Mouse (Mus musculus) midbrain, embryonic 12.5 days (tissue): ENCODE measurements around the gene Opa1. TPM values are rescaled to one million over a fixed set of nuclear protein-coding genes. Genes with fewer than 3 reads are reported as not detected.

Experiments
- polyA plus RNA-seq: library from polyadenylated mRNA; unstranded; fragments of >200 nt; fragmentation: Nextera tagmentation; extraction: Ambion mirVana; gene quantifications from 2 replicates; pipeline ENCODE4 v1.2.1, GENCODE M21; 2016

Opa1 gene
- polyA plus RNA-seq, 1 experiment from 2014 or later = 50.4 TPM

Other genes starting within 250 kb of the Opa1 start
- 0.31 and 0.33 TPM in 2 replicates for gene Atp13a5, start 200.6 kb upstream of the Opa1 start, polyA plus RNA-seq
- 0.26 and 0.30 TPM in 2 replicates for gene Atp13a4, start 34.5 kb upstream of the Opa1 start, polyA plus RNA-seq